Mouse (Mus musculus) intestine, postnatal 0 days (tissue): ENCODE data around the gene Usp29. TPM values are rescaled to one million over a fixed set of nuclear protein-coding genes. Genes with fewer than 3 reads are reported as not detected.

Source experiments
- ATAC-seq: fragments of 200-750 bp; cut with Nextera tagmentation; 2 replicates; pipeline ENCODE4 v1.8.0; 2017; ENCODE audit warnings: mild to moderate bottlenecking, moderate TSS enrichment, moderate library complexity
- H3K27ac ChIP-seq: fragments of 300-500 bp; sonication (generic); 2 replicates; pipeline ENCODE4 v1.5.1; 2014; ENCODE audit warnings: mild to moderate bottlenecking, low read depth, low read length, moderate library complexity
- H3K27me3 ChIP-seq: fragments of 300-500 bp; sonication (generic); replicated peaks from 2 replicates; pipeline ENCODE4 v1.6.1; 2014; ENCODE audit warnings: low read length, mixed read lengths; ENCODE audit not compliant: control insufficient read depth, insufficient read depth
- H3K36me3 ChIP-seq: fragments of 300-500 bp; sonication (generic); 2 replicates; pipeline ENCODE4 v1.6.1; 2014; ENCODE audit warnings: mild to moderate bottlenecking, moderate library complexity; ENCODE audit not compliant: control insufficient read depth, insufficient read depth
- H3K4me1 ChIP-seq: fragments of 300-500 bp; sonication (generic); replicated peaks from 2 replicates; pipeline ENCODE4 v1.6.1; 2014; ENCODE audit warnings: antibody characterized with exemption, low read length, mixed read lengths; ENCODE audit not compliant: control insufficient read depth, insufficient read depth
- H3K4me2 ChIP-seq: fragments of 300-500 bp; sonication (generic); replicated peaks from 2 replicates; pipeline ENCODE4 v1.6.1; 2014; ENCODE audit warnings: low read depth, mild to moderate bottlenecking, moderate library complexity
- H3K4me3 ChIP-seq: fragments of 300-500 bp; sonication (generic); 2 replicates; pipeline ENCODE4 v1.5.1; 2014; ENCODE audit warnings: low read depth, low read length
- H3K9ac ChIP-seq: fragments of 300-500 bp; sonication (generic); 2 replicates; pipeline ENCODE4 v1.6.1; 2014; ENCODE audit warnings: mild to moderate bottlenecking, low read depth, low read length
- H3K9me3 ChIP-seq: fragments of 300-500 bp; sonication (generic); 2 replicates; pipeline ENCODE4 v1.6.1; 2016; ENCODE audit warnings: mixed run types; ENCODE audit not compliant: control insufficient read depth
- CTCF ChIP-seq: sonication (generic); IDR thresholded peaks from 2 replicates; pipeline ENCODE4 v1.5.1; 2016; ENCODE audit warnings: low read depth, mild to moderate bottlenecking, control low read depth, antibody characterized with exemption, moderate library complexity
- WGBS: fragments of 180-500 bp; shearing (Covaris S2); extraction: QIAGEN DNeasy Blood & Tissue Kit; methylation state at CpG from one replicate; pipeline ENCODE4 v1.1.7; 2014; 5-methylcytosine and 5-hydroxymethylcytosine counted together
- polyA plus RNA-seq: library from polyadenylated mRNA; unstranded; fragments of >200 nt; fragmentation: Nextera tagmentation; extraction: Ambion mirVana; gene quantifications from 2 replicates; pipeline ENCODE4 v1.2.1, GENCODE M21; 2015

Gene Usp29
- polyA plus RNA-seq, 1 experiment from 2014 or later = 0.68 TPM

DNA sequence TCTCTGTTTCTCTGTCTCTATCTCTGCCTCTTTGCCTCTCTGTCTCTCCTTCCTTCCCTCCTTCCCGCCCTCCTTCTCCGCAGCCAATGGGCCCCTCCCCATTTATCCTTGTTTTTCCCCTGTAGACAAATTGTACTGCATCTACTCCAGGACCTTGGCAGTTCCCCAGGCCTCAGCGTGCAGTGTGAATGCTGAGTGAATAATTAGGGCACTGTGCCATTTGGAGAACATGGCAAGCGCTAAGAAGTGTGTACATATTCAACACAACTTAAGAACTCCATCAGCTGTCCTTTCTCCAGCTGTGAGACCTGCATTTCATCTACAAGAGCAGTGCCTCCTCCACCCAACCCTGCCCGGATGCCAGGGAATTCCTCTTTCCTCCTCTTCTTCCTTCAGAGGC, 110.5 kb downstream of the Usp29 start:
- H3K36me3 ChIP-seq = no peaks in the 10 kb centered on the region
- no peaks in the 10 kb centered on the region for H3K27me3 ChIP-seq
- WGBS = 65% methylated on average over 5 of the region's 5 CpGs
- no peak for TF ChIP-seq CTCF
- no peak overlapping the region for H3K27ac ChIP-seq
- no peak overlapping the region for H3K9ac ChIP-seq
- no peak for ATAC-seq
- no peaks in the 10 kb centered on the region for H3K9me3 ChIP-seq
- no peak overlapping the region for H3K4me2 ChIP-seq
- no peak overlapping the region for H3K4me3 ChIP-seq
- no peaks in the 10 kb centered on the region for H3K4me1 ChIP-seq

DNA sequence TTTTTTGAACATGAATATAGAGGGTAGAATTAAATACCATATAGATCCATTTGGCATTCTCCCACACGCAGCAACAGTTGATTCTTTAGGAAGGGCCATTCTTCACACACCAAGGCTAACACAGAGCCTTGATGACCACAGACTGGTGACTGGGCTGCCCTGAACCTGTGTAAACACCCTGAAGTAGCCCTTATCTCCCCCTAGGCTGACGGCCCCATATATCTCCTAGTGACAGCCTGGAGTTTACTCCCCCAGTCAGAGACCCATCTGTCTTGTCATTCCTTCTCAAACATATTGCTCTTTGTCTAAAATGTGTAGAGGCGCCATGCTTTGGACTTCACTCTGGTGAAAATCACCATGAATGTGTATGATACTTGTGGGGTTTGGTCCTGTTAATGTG, 119.1 kb downstream of the Usp29 start:
- H3K4me1 ChIP-seq = no peaks in the 10 kb centered on the region
- no peak overlapping the region for H3K4me2 ChIP-seq
- H3K27me3 ChIP-seq = no peaks in the 10 kb centered on the region
- H3K9ac ChIP-seq = no peak overlapping the region
- no peak for ATAC-seq
- H3K4me3 ChIP-seq = no peak overlapping the region
- H3K9me3 ChIP-seq = no peaks in the 10 kb centered on the region
- no peak overlapping the region for H3K27ac ChIP-seq
- H3K36me3 ChIP-seq = no peaks in the 10 kb centered on the region
- WGBS = 48% methylated on average over 3 of the region's 3 CpGs
- TF ChIP-seq CTCF = no peak

DNA sequence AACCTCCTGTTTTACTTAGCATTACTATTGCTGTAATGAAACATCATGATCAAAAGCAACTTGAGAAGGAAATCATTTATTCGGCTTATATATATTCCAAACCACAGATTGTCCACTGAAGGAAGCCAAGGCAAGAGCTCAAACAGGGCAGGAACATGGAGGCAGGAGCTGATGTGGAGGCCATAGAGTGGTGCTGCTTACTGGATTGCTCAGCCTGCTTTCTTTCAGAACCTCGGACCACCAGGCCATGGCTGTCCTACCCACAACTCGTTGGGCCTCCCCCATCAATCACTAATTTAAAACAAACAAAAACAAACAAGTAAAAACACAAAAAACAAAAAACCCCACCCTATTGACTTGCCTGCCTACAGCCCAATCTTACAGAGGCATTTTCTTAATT, 119.9 kb downstream of the Usp29 start:
- no peak overlapping the region for H3K9ac ChIP-seq
- no peak for TF ChIP-seq CTCF
- no peaks in the 10 kb centered on the region for H3K27me3 ChIP-seq
- no peak overlapping the region for H3K27ac ChIP-seq
- no peak for ATAC-seq
- no peaks in the 10 kb centered on the region for H3K4me1 ChIP-seq
- WGBS = 63% methylated on average over 3 of the region's 3 CpGs
- H3K4me3 ChIP-seq = no peak overlapping the region
- no peaks in the 10 kb centered on the region for H3K9me3 ChIP-seq
- H3K36me3 ChIP-seq = no peaks in the 10 kb centered on the region
- H3K4me2 ChIP-seq = no peak overlapping the region

DNA sequence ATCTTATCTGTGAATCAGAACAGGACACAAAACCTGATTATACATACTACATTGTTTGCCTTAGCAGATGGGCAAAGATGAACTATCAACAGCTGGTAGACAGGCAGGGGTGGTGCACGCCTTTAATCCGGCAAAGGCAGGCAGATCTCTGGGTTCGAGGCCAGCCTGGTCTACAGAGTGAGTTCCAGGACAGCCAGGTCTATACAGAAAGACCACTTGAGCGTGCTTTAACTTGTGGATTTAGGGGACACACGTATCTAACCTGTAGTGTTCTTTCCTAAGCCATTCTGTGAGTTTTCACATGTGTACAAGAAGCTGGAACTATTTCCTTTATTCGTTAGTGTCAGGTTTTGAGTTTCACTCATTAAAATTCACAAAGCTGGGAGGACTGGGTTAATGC, 120.9 kb downstream of the Usp29 start:
- H3K4me1 ChIP-seq = no peaks in the 10 kb centered on the region
- no peak overlapping the region for H3K27ac ChIP-seq
- H3K4me2 ChIP-seq = no peak overlapping the region
- ATAC-seq = no peak
- H3K4me3 ChIP-seq = no peak overlapping the region
- no peaks in the 10 kb centered on the region for H3K36me3 ChIP-seq
- no peaks in the 10 kb centered on the region for H3K9me3 ChIP-seq
- no peak for TF ChIP-seq CTCF
- 76% methylated on average over 6 of the region's 6 CpGs for WGBS
- no peak overlapping the region for H3K9ac ChIP-seq
- H3K27me3 ChIP-seq = no peaks in the 10 kb centered on the region

DNA sequence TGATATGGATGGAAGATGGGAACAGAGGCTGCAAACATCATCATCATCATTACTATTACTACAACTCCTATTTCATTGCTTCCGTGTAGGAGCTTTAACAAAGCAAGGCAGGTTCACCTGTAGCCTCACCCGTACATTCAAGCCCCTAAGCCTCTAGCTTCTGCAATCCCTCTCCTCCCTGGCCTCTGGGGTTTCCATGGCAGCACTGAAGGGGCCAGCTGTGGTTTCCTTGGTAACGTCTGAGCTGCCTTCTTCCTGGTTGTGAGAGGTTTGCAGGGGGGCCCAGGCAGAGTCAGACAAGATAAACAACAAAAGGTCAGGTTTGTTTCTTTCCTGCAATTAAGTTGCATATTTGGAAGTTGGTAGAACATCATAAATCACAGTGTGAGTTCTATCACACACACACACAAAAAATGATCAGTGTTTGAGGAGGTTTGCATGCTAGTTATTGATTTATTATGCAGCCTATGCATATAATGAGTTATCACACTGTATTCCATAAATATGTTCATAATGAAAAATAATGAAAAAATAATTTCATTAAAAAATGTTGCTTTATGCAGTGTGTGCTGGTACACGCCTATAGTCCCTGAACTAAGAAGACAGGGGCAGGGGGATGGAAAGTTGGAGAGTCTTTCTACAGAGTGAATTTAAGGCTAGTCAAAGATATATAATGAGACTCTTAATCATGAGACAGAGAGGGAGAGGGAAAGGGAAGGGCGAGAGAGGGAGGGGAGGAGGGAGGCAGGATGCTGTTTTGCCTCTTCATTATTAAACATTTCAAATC, 121.5 kb downstream of the Usp29 start:
- TF ChIP-seq CTCF = no peak
- ATAC-seq = no peak
- Histone ChIP-seq H3K4me3 (no peak overlapping the region), H3K27ac (no peak overlapping the region), H3K27me3 (no peaks in the 10 kb centered on the region), H3K4me2 (no peak overlapping the region), H3K36me3 (no peaks in the 10 kb centered on the region), H3K9me3 (no peaks in the 10 kb centered on the region), H3K4me1 (no peaks in the 10 kb centered on the region), H3K9ac (no peak overlapping the region)
- 34% methylated on average over 5 of the region's 5 CpGs for WGBS

DNA sequence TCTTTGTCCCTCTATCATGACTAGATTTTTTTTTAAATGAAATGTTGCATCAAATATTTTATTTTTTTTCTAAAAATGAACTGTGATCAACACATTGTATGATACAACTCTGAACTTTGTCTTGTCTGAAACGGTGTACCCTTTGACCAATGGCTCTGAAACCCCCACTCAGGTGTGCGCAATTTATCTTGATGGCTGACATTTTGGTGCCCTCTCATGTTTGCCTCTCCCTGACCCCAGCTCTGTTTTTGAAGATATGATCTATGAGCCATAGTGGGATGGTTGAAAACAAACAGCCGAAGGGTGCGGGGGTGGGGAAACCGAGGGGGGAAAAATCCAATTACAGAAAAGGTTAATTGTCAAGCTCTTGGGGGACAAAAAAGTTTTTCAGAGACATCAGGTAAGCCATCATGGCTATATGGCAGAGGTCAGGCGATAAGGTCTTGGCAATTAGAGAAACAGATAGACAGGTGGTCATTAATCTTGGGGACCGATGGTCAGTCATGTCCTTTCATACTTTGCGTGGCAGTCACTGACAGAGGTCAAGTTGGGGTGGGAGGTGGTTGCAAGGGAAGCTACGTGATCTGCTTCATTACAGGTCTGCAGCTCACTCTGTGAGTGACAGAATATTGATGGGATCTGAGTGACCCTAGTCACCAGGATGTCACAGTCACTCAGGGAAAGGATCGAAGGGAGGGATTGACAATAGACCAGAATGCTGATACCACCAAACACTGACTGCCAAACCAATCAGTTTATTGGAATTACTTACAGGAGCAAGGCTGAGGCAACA, 125.4 kb downstream of the Usp29 start:
- Histone ChIP-seq H3K4me1 (no peaks in the 10 kb centered on the region), H3K36me3 (no peaks in the 10 kb centered on the region), H3K27ac (no peak overlapping the region), H3K4me3 (no peak overlapping the region), H3K27me3 (no peaks in the 10 kb centered on the region), H3K9ac (no peak overlapping the region), H3K4me2 (no peak overlapping the region), H3K9me3 (no peaks in the 10 kb centered on the region)
- no peak for ATAC-seq
- TF ChIP-seq CTCF = no peak
- 46% methylated on average over 10 of the region's 10 CpGs for WGBS
